Mouse (Mus musculus) gastrocnemius, postnatal 10 days (tissue): ENCODE measurements around the gene Pate1. TPM values are rescaled to one million over a fixed set of nuclear protein-coding genes. Genes with fewer than 3 reads are reported as not detected.

Experiments used
- DNase-seq: peaks from one replicate; pipeline ENCODE4 v3.0.0; 2021; ENCODE audit warnings: mixed read lengths
- long read RNA-seq, 2 experiments: library from polyadenylated mRNA; stranded (forward); transcript quantifications; one replicate each; pipeline ENCODE4 v2.0.0; 2021
- total RNA-seq, 2 experiments: library from RNA; stranded (reverse); gene quantifications; 2 replicates each; pipeline ENCODE4 v1.2.3; 2021

Gene Pate1
- not detected for total RNA-seq
- long read RNA-seq, experiment 1: 0 reads
- long read RNA-seq, experiment 2: 0 reads

- DNase-seq: no peak
Measured at GRCm38 (mm10) chr9:35687013-35687412, at the start of gene Pate1. Pate1 (minus strand) TSS chr9:35687390.

- DNase-seq: no peak
Measured at GRCm38 (mm10) chr9:35707265-35707664, 20.1 kb upstream of the Pate1 start.

GRCm38 (mm10) chr9:35691924-35692323 lies 4.7 kb upstream of the Pate1 start:
- DNase-seq: no peak

- no peak for DNase-seq
Measured at GRCm38 (mm10) chr9:35673557-35673956, 13.6 kb downstream of the Pate1 start.

- no peak for DNase-seq
Measured at GRCm38 (mm10) chr9:35648102-35648501, 39.1 kb downstream of the Pate1 start, which contains the start of gene Pate3. Pate3 (minus strand) TSS chr9:35648202.

Other genes with a start within 250 kb of the Pate1 start
- gene Gm1113, start 169.1 kb downstream of the Pate1 start, total RNA-seq: not detected
- gene Ddx25, start 128.9 kb downstream of the Pate1 start, total RNA-seq: under 1 TPM; 0.05 to 0.09 TPM
- 10 to 100 TPM; 10.6 to 11.9 TPM for gene Pus3, start 128.8 kb downstream of the Pate1 start, total RNA-seq
- under 1 TPM; 0.23 to 0.52 TPM for gene Pate2, start 117.1 kb downstream of the Pate1 start, total RNA-seq
- 1 to 10 TPM; 1.4 to 2.3 TPM for gene Hyls1, start 117.0 kb downstream of the Pate1 start, total RNA-seq
- not detected for gene Pate4, start 75.4 kb downstream of the Pate1 start, total RNA-seq
- gene Pate3, start 39.2 kb downstream of the Pate1 start, total RNA-seq: not detected
- gene Gm17677, start 53.7 kb upstream of the Pate1 start, total RNA-seq: not detected
- not detected for gene Gm17727, start 90.7 kb upstream of the Pate1 start, total RNA-seq
- gene Gm27235, start 102.7 kb upstream of the Pate1 start, total RNA-seq: not detected
- gene D730048I06Rik, start 102.7 kb upstream of the Pate1 start, total RNA-seq: not detected
- not detected for gene 9230110F15Rik, start 156.8 kb upstream of the Pate1 start, total RNA-seq
- not detected for gene 9230113P08Rik, start 221.0 kb upstream of the Pate1 start, total RNA-seq